Mouse (Mus musculus): ENCODE data around the gene Col6a6. TPM values are rescaled to one million over a fixed set of nuclear protein-coding genes. Genes with fewer than 3 reads are reported as not detected.

The Col6a6 gene
- polyA plus RNA-seq, 1 experiment from 2014 or later = 0.09 TPM

DNA sequence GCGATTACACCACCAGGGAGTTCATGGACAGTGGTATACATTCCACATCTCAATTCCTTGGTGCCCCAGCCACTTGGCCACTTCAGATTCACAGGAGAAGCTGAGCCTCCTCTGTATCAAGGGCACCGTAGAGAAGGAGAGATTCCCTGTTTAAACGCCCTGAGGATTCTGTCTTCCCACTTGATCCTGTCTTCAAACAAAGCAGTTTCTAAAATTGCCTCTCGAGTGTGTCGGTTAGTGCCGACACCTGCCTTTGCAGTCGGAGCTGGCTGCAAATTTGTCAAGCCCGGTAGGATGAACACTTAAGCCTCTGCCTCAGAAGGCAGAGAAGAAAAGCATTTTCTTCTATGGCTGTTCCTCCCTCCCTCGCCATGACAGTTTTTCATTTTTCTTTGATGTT lies 134.9 kb downstream of the Col6a6 start:
- H3K27ac ChIP-seq (replicated peaks; ENCODE audit: low read depth, low read length) = peak overlapping the region; percentile 38; the same call in 1 of the 2 replicates
- H3K9me3 ChIP-seq (ENCODE audit: control insufficient read depth, low read length) = no peaks in the 10 kb centered on the region
- H3K4me2 ChIP-seq (ENCODE audit: low read length) = no peak overlapping the region
- H3K9ac ChIP-seq (replicated peaks; ENCODE audit: low read length) = no peak overlapping the region
- no peaks in the 10 kb centered on the region for H3K4me1 ChIP-seq (ENCODE audit: control insufficient read depth, insufficient read depth, low read length)
- no peak overlapping the region for H3K4me3 ChIP-seq (replicated peaks; ENCODE audit: low read depth, low read length)
- 76% methylated on average over 9 of the region's 9 CpGs for WGBS
- ATAC-seq (ENCODE audit: low FRiP score, low TSS enrichment) (no peak), DNase-seq (peak; percentile 30)
- no peaks in the 10 kb centered on the region for H3K27me3 ChIP-seq (ENCODE audit: control insufficient read depth, insufficient read depth, low read length)
- peaks cover 8% of the 10 kb centered on the region for H3K36me3 ChIP-seq (ENCODE audit: control insufficient read depth, insufficient read depth, low read length)

DNA sequence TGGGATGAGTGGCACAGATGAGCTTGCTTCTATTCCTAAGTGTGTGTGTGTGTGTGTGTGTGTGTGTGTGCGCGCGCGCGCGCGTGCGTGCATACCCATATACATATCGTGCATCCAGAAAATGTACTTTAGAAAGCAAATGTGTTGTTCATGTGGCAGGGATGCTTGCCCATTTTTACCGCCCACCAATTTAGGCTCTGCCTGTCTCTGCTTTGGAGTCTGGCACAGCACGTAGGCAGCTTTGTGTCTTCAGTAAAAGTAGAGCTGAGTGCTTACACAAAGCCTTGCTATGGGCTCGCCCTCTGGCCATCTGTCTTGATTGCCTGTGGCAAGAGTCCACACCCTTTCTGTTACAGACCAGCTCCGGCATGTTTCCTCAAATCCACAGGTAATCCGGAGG lies 135.5 kb downstream of the Col6a6 start:
- Histone ChIP-seq H3K4me1 (ENCODE audit: control insufficient read depth, insufficient read depth, low read length) (no peaks in the 10 kb centered on the region), H3K4me2 (ENCODE audit: low read length) (no peak overlapping the region), H3K27me3 (ENCODE audit: control insufficient read depth, insufficient read depth, low read length) (no peaks in the 10 kb centered on the region), H3K27ac (replicated peaks; ENCODE audit: low read depth, low read length) (no peak overlapping the region), H3K36me3 (ENCODE audit: control insufficient read depth, insufficient read depth, low read length) (peaks cover 14% of the 10 kb centered on the region), H3K9ac (replicated peaks; ENCODE audit: low read length) (no peak overlapping the region), H3K4me3 (replicated peaks; ENCODE audit: low read depth, low read length) (no peak overlapping the region), H3K9me3 (ENCODE audit: control insufficient read depth, low read length) (no peaks in the 10 kb centered on the region)
- ATAC-seq (ENCODE audit: low FRiP score, low TSS enrichment) (no peak), DNase-seq (peak; percentile 12)
- WGBS = 93% methylated on average over 14 of the region's 14 CpGs

DNA sequence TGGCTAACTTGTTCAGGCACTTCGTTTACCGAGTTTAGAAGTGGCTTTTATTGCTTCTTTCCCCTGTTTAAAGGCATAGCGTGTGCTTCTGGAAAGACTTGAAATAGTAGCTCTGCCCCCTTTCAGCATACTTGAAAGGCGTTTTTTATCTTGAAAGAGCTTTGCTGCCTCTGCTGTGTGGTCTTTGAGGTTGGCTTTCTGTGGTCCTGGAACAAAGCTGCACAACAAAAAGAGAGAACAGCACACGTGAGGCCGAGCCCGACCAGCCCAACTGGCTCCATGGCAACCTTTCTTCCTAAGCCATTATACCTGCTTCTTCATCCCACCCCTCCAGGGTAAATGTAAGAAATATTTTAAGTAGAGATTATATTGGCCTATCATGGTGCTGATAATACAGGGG lies 138.5 kb downstream of the Col6a6 start:
- ATAC-seq (ENCODE audit: low FRiP score, low TSS enrichment) = no peak; the same call in 1 of the 2 replicates
- 26% methylated on average over 7 of the region's 7 CpGs for WGBS
- no peaks in the 10 kb centered on the region for H3K9me3 ChIP-seq (ENCODE audit: control insufficient read depth, low read length)

DNA sequence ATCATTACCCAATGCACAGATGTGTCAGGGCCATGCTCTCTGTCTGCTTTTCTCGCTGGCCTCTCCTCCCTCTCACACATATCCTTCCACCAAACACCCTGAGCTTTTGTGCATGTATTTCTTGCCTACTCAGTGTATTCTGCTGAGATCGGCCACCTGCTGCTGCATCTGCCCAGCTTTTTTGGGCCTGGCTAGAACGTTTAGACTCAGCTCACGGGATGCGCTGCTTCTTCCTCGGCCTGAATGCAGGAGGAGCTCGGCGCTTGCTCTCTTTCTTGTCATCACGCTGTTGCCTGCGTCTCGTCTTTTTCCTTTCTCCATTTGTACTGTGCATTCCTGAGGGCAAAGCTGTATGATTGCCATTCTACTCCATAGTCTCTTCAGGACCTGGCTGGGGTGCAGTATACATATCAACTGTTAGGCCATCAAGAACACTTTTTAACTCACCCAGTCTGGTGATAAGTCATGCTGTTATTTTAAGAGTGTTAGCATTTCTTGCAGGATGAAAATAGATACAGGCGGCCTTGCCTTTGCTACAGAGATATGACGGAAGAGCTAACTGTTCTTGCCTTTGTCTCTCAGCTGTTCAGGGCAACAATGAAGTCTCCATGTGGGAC lies 143.3 kb downstream of the Col6a6 start:
- Histone ChIP-seq H3K4me2 (ENCODE audit: low read length) (no peak overlapping the region), H3K9me3 (ENCODE audit: control insufficient read depth, low read length) (no peaks in the 10 kb centered on the region), H3K9ac (replicated peaks; ENCODE audit: low read length) (no peak overlapping the region), H3K36me3 (ENCODE audit: control insufficient read depth, insufficient read depth, low read length) (peaks cover 55% of the 10 kb centered on the region), H3K4me3 (replicated peaks; ENCODE audit: low read depth, low read length) (no peak overlapping the region), H3K27ac (replicated peaks; ENCODE audit: low read depth, low read length) (no peak overlapping the region), H3K4me1 (ENCODE audit: control insufficient read depth, insufficient read depth, low read length) (peaks cover 9% of the 10 kb centered on the region; the same call in 1 of the 2 replicates), H3K27me3 (ENCODE audit: control insufficient read depth, insufficient read depth, low read length) (no peaks in the 10 kb centered on the region)
- no peak for DNase-seq
- 91% methylated on average over 13 of the region's 13 CpGs for WGBS
- ATAC-seq (ENCODE audit: low FRiP score, low TSS enrichment) = no peak

More for the DNA sequence above, 138.5 kb downstream of the Col6a6 start:
- Histone ChIP-seq H3K4me3 (replicated peaks; ENCODE audit: low read depth, low read length) (no peak overlapping the region), H3K4me1 (ENCODE audit: control insufficient read depth, insufficient read depth, low read length) (no peaks in the 10 kb centered on the region), H3K36me3 (ENCODE audit: control insufficient read depth, insufficient read depth, low read length) (peaks cover 44% of the 10 kb centered on the region), H3K4me2 (ENCODE audit: low read length) (no peak overlapping the region), H3K9ac (replicated peaks; ENCODE audit: low read length) (no peak overlapping the region), H3K27ac (replicated peaks; ENCODE audit: low read depth, low read length) (no peak overlapping the region), H3K27me3 (ENCODE audit: control insufficient read depth, insufficient read depth, low read length) (no peaks in the 10 kb centered on the region)
- DNase-seq = peak; percentile 50

DNA sequence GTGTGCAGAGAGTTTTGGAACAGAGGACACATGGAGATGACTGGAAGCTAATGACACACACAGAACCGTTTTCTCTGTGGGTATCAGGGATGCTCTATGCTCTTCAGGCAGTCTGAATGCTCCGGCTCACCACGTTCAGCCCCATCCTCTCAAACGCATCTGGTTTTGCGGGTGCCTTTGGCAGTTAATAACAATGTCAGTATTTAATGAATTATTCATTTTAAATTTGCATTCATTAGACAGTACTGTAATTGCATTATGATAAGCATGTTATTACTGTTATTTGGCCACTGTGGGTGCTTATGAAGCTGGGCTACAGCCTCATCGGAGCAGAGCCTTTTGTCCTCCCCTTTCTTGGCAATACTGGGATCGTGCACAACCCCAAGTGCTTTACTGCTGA lies 146.6 kb downstream of the Col6a6 start:
- no peaks in the 10 kb centered on the region for H3K27me3 ChIP-seq (ENCODE audit: control insufficient read depth, insufficient read depth, low read length)
- H3K4me1 ChIP-seq (ENCODE audit: control insufficient read depth, insufficient read depth, low read length) = peaks cover 9% of the 10 kb centered on the region; the same call in 1 of the 2 replicates
- H3K36me3 ChIP-seq (ENCODE audit: control insufficient read depth, insufficient read depth, low read length) = peaks cover 60% of the 10 kb centered on the region
- no peak overlapping the region for H3K4me3 ChIP-seq (replicated peaks; ENCODE audit: low read depth, low read length)
- WGBS = 47% methylated on average over 7 of the region's 7 CpGs
- H3K27ac ChIP-seq (replicated peaks; ENCODE audit: low read depth, low read length) = peak overlapping the region; percentile 80
- ATAC-seq (ENCODE audit: low FRiP score, low TSS enrichment) (peak; percentile 53; the same call in 1 of the 2 replicates), DNase-seq (peak; percentile 66)
- H3K9me3 ChIP-seq (ENCODE audit: control insufficient read depth, low read length) = no peaks in the 10 kb centered on the region
- H3K9ac ChIP-seq (replicated peaks; ENCODE audit: low read length) = 0 out of 2 replicates have a peak overlapping the region, but pooled peaks have one; percentile 23
- no peak overlapping the region for H3K4me2 ChIP-seq (ENCODE audit: low read length)

DNA sequence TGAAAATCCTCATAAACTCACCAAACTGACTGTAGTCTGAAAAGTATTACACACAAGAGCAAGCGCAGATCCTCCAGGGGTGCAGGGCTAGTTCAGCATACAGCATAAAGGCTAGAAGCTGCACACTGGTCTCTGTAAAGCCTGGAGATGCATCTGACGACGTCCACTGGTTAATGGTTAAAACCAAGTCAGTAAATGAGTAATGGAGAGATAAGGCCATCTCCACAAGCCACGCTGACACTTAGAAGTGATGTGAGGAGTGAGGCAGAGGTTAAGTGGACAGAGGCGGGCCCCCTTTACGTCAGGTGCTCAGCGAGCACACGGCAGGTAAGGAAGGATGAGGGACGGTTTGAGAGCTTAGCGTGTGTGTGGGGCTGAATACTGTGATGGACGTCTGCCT lies 152.0 kb downstream of the Col6a6 start:
- no peak overlapping the region for H3K27ac ChIP-seq (replicated peaks; ENCODE audit: low read depth, low read length)
- no peak overlapping the region for H3K9ac ChIP-seq (replicated peaks; ENCODE audit: low read length)
- no peak overlapping the region for H3K4me2 ChIP-seq (ENCODE audit: low read length)
- no peak overlapping the region for H3K4me3 ChIP-seq (replicated peaks; ENCODE audit: low read depth, low read length)
- ATAC-seq (ENCODE audit: low FRiP score, low TSS enrichment) (no peak), DNase-seq (no peak)
- no peaks in the 10 kb centered on the region for H3K27me3 ChIP-seq (ENCODE audit: control insufficient read depth, insufficient read depth, low read length)
- H3K36me3 ChIP-seq (ENCODE audit: control insufficient read depth, insufficient read depth, low read length) = peaks cover 56% of the 10 kb centered on the region
- 0 out of 2 replicates have a peak, but pooled peaks cover 3% of the 10 kb centered on the region for H3K4me1 ChIP-seq (ENCODE audit: control insufficient read depth, insufficient read depth, low read length)
- H3K9me3 ChIP-seq (ENCODE audit: control insufficient read depth, low read length) = no peaks in the 10 kb centered on the region
- WGBS = 91% methylated on average over 11 of the region's 11 CpGs

DNA sequence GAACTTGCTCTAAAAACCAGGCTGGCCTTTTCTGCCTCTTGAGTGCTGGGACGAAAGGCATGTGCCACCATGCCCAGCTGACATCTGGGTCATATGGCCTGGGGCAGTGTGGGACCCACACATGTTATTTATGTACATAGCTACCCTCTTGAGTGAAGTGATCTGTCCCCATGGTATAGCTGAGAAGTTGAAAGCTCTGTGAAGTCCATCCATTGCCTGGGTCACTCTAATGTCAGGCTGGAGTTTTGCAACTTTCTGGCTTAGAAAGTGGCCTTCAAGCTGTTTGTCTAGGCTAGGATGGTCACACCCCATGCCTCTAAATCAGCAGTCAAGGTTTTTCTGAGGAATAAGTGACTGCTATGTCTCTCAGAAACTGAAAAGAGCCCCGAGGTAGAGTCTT lies 155.9 kb downstream of the Col6a6 start:
- Histone ChIP-seq H3K9me3 (ENCODE audit: control insufficient read depth, low read length) (no peaks in the 10 kb centered on the region), H3K4me1 (ENCODE audit: control insufficient read depth, insufficient read depth, low read length) (no peaks in the 10 kb centered on the region), H3K27ac (replicated peaks; ENCODE audit: low read depth, low read length) (no peak overlapping the region), H3K4me2 (ENCODE audit: low read length) (no peak overlapping the region), H3K36me3 (ENCODE audit: control insufficient read depth, insufficient read depth, low read length) (peaks cover 63% of the 10 kb centered on the region), H3K9ac (replicated peaks; ENCODE audit: low read length) (no peak overlapping the region), H3K4me3 (replicated peaks; ENCODE audit: low read depth, low read length) (no peak overlapping the region), H3K27me3 (ENCODE audit: control insufficient read depth, insufficient read depth, low read length) (no peaks in the 10 kb centered on the region)
- WGBS = 94% methylated on average over 2 of the region's 2 CpGs
- DNase-seq (no peak), ATAC-seq (ENCODE audit: low FRiP score, low TSS enrichment) (no peak)

DNA sequence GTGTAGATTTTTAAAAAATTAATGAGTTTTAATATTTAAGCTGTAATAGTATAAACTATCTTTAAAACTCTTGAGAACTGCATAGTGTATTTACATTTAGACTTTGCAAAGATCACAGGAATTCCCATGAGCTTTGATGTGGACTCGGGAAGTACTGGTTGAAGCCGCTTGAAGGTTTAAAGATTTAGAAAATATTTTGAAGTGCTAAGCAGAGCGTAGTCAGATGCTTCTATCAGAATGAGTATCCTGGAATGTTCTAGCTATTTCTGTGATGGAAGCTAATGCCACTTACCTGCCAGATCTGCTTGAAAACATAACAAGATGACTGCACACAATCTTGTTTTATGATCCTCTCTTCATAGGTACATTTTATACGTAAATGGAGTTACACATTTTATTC lies 157.0 kb downstream of the Col6a6 start:
- Histone ChIP-seq H3K4me1 (ENCODE audit: control insufficient read depth, insufficient read depth, low read length) (no peaks in the 10 kb centered on the region), H3K36me3 (ENCODE audit: control insufficient read depth, insufficient read depth, low read length) (peaks cover 59% of the 10 kb centered on the region), H3K9me3 (ENCODE audit: control insufficient read depth, low read length) (no peaks in the 10 kb centered on the region), H3K4me2 (ENCODE audit: low read length) (no peak overlapping the region), H3K27ac (replicated peaks; ENCODE audit: low read depth, low read length) (no peak overlapping the region), H3K9ac (replicated peaks; ENCODE audit: low read length) (no peak overlapping the region), H3K27me3 (ENCODE audit: control insufficient read depth, insufficient read depth, low read length) (no peaks in the 10 kb centered on the region), H3K4me3 (replicated peaks; ENCODE audit: low read depth, low read length) (no peak overlapping the region)
- DNase-seq = no peak
- no peak for ATAC-seq (ENCODE audit: low FRiP score, low TSS enrichment)
- 94% methylated on average over 4 of the region's 4 CpGs for WGBS

DNA sequence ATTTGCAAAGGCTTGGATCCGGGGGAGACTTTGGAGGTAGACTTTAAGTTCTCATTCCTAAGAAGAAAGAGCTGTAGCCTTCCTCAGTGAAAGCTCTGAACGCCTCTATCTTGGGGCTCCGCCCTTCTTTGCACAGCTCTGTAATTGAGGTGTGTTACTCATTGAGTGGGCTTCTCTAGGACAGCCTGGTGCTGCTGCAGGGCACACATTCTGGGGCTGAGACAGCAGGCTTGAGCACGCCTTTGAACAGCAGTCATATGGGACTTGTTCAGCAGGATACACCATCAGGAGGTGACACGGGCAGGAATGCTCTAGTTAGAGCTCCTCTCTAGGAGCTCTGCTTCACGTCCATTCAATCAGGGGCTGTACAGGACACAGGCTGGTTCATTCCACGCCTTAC lies 162.7 kb downstream of the Col6a6 start:
- DNase-seq = no peak
- Histone ChIP-seq H3K9me3 (ENCODE audit: control insufficient read depth, low read length) (no peaks in the 10 kb centered on the region), H3K4me1 (ENCODE audit: control insufficient read depth, insufficient read depth, low read length) (no peaks in the 10 kb centered on the region), H3K4me3 (replicated peaks; ENCODE audit: low read depth, low read length) (no peak overlapping the region), H3K27ac (replicated peaks; ENCODE audit: low read depth, low read length) (no peak overlapping the region), H3K36me3 (ENCODE audit: control insufficient read depth, insufficient read depth, low read length) (peaks cover 78% of the 10 kb centered on the region), H3K4me2 (ENCODE audit: low read length) (no peak overlapping the region), H3K27me3 (ENCODE audit: control insufficient read depth, insufficient read depth, low read length) (no peaks in the 10 kb centered on the region), H3K9ac (replicated peaks; ENCODE audit: low read length) (no peak overlapping the region)
- 90% methylated on average over 7 of the region's 7 CpGs for WGBS
- no peak for ATAC-seq (ENCODE audit: low FRiP score, low TSS enrichment)

Measured in midbrain, embryonic 14.5 days (tissue).